Mouse (Mus musculus): ENCODE measurements around the gene Hes7.

The Hes7 gene

DNA sequence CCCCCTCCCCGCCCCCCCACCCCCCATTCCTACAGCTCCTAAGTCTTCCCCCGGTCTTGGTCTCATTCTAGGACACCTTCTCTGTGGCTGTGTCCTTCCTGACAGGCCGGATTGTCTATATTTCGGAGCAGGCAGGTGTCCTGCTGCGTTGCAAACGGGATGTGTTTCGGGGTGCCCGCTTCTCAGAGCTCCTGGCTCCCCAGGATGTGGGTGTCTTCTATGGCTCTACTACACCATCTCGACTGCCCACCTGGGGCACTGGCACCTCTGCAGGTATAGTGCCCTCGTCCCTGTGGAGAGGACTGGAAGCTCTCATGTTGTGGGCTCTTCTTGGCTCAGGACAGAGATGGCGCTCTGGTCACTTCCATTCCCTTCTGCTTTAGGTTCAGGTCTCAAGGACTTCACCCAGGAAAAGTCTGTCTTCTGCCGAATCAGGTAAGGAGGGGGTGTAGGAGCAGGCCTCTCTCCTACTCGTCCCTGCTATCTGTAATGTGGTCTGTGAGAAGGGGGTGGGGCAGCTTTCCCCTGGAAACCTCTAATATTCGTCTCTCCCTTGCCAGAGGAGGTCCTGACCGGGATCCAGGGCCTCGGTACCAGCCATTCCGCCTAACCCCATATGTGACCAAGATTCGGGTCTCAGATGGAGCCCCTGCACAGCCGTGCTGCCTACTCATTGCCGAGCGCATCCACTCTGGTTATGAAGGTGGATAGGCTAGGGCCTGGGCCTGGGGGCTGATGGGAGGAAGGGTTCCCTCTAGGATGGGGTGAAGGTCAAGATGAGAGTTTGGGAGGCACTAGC is 18.4 kb upstream of the Hes7 start:
- DNase-seq (ENCODE audit: extremely low spot score, low spot score), result no peak

DNA sequence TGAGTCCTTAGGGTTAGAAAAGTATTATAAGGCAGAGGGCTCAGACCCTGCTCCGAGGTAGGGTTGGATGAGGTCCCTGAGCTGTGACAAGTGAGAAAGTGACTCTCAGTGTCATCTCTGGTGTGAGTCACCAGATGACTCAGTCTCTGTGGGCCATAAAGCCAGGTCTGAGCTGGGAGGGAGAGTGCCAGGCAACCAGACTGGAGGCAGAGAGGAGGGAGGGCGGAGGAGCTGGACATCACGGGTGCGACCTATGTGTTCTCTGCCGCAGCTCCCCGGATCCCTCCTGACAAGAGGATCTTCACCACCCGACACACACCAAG is 17.8 kb upstream of the Hes7 start:
- no peak for DNase-seq (ENCODE audit: extremely low spot score, low spot score)

DNA sequence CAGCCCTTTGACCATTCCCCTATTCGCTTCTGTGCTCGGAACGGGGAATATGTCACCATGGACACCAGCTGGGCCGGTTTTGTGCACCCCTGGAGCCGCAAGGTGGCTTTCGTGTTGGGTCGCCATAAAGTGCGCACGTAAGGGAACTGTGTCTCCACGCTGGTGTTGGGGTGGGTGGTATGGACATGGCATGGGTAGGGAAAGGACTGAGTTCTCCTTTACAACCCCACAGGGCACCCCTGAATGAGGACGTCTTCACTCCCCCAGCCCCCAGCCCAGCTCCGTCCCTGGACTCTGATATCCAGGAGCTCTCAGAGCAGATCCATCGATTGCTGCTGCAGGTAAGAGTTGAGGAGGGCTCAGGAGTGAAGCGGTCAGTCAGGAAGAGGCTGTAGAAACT is 17.1 kb upstream of the Hes7 start:
- DNase-seq (ENCODE audit: extremely low spot score, low spot score), result no peak

DNA sequence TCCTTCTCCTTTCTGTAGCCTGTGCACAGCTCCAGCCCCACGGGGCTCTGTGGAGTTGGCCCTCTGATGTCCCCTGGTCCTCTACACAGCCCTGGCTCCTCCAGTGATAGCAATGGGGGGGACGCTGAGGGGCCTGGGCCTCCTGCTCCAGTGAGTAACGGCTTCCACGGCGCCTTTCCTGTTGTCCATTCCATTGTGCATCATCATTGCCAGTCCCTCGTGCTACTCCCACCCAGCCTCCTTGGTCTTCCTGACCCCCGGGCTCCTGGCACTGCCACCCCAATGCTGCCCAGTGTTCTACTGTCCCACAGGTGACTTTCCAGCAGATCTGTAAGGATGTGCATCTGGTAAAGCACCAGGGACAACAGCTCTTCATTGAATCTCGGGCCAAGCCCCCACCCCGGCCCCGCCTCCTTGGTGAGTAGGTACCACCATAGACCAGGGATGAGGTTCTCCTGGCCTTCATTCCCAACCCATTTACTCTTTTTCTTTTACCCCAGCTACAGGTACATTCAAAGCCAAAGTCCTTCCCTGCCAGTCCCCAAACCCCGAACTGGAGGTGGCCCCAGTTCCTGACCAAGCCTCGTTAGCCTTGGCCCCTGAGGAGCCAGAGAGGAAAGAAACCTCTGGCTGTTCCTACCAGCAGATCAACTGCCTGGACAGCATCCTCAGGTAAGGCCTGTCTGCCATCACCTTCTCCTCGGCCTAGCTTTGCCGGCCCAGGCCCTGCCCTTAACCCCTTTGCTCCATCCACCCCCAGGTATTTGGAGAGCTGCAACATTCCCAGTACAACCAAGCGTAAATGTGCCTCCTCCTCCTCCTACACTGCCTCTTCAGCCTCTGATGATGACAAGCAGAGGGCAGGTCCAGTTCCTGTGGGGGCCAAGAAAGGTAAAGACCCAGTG is 16.4 kb upstream of the Hes7 start:
- no peak for DNase-seq (ENCODE audit: extremely low spot score, low spot score)

DNA sequence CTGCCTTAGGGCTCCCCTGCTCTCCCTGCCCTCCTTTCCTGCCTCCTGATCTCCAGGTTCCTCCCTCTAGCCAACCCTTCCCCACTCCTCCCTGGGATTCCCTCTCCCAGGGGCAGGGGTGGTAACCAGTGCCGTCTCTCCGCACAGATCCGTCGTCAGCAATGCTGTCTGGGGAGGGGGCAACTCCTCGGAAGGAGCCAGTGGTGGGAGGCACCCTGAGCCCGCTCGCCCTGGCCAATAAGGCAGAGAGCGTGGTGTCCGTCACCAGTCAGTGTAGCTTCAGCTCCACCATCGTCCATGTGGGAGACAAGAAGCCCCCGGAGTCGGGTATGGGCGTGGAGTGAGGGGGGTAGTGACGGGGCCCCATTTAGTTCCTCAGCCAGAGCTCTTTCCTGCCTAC is 15.7 kb upstream of the Hes7 start:
- no peak for DNase-seq (ENCODE audit: extremely low spot score, low spot score)

DNA sequence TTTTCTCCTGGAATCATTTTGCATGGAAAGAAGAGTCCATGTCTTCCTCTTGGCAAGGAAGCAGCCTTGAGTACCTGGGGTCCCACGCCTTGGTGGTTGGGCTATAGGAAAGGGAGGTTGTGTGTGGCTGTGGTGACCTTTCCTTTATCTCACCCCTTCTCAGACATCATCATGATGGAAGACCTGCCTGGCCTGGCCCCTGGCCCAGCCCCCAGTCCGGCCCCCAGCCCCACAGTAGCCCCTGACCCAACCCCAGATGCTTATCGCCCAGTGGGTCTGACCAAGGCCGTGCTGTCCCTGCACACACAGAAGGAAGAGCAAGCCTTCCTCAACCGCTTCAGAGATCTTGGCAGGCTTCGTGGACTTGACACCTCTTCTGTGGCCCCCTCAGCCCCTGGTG is 15.0 kb upstream of the Hes7 start:
- no peak for DNase-seq (ENCODE audit: extremely low spot score, low spot score)

DNA sequence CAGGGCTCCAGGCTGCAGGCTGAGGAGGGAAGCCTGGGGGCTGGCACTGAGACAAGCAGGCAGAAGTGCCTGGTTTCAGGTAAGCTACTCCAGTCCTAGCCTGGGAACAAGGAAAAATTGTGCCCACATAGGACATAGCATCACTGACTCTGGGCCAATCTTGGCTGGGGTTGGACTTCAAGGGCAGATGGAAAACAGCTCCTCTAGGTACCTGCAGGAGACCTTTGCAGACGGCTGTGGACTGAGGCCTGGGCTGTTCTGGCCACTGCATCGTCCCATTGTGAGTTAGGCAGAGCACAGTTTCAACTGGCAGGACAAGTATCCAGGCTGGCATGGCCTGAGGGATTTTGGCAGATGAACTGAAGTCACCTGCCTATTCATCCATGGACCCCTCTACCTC is 14.4 kb upstream of the Hes7 start:
- no peak for DNase-seq (ENCODE audit: extremely low spot score, low spot score)

DNA sequence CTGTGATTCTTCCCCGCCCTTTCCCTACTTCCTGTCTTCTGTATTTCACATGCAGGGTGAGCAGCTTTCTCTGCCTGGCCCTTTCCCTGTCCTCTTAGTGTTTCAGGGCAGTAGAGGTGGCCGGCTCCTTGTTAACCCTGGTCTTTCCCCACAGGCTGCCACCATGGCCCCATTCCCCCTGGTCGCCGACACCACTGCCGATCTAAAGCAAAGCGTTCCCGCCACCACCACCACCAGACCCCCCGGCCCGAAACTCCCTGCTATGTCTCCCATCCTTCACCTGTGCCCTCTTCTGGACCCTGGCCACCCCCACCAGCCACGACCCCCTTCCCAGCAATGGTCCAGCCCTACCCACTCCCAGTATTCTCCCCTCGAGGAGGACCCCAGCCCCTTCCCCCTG is 13.9 kb upstream of the Hes7 start:
- no peak for DNase-seq (ENCODE audit: extremely low spot score, low spot score)

DNA sequence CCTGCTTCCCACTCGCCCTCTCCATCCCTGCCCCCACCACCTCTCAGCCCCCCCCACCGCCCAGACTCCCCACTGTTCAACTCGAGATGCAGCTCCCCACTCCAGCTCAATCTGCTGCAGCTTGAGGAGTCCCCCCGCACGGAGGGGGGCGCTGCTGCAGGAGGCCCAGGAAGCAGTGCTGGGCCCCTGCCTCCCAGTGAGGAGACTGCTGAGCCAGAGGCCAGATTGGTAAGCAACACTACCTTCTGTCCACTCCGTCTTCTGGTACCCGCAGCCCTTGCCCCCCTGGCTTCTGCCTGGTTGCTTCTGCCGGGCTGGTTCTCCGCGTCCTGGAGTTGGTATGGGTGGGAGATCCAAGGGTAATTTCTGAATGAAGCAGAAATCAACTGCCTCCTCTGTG is 13.4 kb upstream of the Hes7 start:
- no peak for DNase-seq (ENCODE audit: extremely low spot score, low spot score)

DNA sequence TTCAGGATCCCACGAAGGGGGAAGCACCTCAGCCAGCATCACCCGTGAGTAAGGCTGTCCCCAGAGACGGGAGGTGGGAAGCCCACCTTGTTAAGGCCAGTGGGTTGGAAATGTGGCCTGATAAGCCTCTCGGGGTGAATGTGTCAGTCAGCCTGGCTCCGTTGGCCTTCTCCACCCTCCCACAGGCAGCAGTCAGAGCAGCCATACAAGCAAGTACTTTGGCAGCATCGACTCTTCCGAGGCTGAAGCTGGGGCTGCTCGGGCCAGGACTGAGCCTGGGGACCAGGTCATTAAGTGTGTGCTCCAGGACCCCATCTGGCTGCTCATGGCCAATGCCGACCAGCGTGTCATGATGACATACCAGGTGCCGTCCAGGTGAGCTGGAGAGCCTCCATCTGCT is 12.5 kb upstream of the Hes7 start:
- no peak for DNase-seq (ENCODE audit: extremely low spot score, low spot score)

DNA sequence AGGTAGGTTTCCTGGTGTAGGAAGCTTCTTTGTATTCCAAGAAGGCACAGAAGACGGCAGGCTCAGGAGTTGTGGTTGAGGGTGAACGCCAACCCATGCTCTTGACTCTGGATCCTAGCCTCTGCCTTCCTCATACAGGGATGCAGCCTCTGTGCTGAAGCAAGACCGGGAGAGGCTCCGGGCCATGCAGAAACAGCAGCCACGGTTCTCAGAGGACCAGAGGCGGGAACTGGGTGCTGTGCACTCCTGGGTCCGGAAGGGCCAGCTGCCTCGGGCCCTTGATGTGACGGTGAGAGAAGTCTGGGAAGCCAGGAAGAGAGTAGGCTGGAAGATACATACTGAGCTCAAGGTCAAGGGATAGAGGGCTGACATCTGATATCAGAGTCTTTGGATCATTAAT is 12.0 kb upstream of the Hes7 start:
- no peak for DNase-seq (ENCODE audit: extremely low spot score, low spot score)

DNA sequence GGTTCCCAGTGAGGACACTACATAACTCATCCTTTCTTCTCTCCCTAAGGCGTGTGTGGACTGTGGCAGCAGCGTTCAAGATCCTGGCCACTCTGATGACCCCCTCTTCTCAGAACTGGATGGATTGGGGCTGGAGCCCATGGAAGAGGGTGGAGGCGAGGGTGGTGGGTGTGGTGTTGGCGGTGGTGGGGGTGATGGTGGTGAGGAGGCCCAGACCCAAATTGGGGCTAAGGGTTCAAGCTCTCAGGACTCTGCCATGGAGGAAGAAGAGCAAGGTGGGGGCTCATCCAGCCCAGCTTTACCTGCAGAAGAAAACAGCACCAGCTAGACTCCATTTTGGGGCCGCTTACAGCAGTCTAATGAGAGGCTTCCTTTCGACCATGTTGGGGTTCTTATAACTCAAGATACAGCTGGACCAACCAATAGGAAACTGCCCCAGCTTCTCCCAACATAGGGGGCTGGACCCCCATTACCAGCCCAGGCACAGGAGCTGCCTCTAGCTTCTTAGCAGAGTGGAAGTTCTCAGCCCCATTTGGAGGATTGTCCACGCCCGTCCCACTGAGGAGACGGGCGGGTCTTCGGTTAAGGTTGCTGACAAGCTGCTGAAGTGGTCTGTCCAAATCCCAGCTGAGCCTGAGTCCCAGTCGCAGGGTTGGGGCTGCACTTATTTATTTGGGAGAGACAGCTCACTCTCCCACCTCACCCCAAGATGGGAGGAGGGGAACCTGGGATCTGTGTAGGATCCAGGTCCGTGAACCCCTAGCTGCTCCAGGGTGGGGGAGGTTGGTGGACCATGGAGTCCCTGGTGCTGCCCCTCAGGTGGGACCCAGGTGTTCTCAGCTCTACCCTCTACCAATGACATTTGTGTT is 10.9 kb upstream of the Hes7 start:
- no peak for DNase-seq (ENCODE audit: extremely low spot score, low spot score)

DNA sequence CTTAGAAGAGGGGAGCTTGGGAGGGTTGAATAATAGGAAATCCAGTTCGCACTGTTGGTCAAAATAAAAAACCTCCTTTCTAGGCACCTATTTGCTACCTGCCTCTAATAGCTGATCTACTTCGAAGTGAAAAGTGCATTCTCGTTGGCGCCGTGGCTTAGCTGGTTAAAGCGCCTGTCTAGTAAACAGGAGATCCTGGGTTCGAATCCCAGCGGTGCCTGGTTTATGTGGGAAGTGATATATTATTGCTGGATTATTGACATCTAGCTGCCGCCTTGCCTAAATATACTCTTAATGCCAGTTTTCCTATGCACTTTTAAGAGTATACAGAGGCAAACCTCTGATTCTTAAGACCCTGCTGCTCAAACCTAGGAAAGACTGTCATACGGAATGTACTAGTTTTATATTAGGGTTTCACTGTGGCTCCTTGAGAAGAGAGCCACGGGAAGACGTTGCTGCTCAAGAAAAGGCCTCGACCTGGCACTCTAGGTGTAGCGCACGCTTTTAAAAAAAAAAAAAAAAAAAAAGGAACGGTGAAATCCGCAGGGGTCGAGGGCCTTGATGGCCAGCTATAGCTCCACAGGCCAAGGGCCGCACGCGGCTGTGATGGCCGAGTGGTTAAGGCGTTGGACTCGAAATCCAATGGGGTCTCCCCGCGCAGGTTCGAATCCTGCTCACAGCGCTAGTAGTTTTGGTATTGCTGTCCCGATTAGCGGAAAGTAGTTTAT is 9.7 kb upstream of the Hes7 start:
- peak; percentile 99 for DNase-seq (ENCODE audit: extremely low spot score, low spot score)

DNA sequence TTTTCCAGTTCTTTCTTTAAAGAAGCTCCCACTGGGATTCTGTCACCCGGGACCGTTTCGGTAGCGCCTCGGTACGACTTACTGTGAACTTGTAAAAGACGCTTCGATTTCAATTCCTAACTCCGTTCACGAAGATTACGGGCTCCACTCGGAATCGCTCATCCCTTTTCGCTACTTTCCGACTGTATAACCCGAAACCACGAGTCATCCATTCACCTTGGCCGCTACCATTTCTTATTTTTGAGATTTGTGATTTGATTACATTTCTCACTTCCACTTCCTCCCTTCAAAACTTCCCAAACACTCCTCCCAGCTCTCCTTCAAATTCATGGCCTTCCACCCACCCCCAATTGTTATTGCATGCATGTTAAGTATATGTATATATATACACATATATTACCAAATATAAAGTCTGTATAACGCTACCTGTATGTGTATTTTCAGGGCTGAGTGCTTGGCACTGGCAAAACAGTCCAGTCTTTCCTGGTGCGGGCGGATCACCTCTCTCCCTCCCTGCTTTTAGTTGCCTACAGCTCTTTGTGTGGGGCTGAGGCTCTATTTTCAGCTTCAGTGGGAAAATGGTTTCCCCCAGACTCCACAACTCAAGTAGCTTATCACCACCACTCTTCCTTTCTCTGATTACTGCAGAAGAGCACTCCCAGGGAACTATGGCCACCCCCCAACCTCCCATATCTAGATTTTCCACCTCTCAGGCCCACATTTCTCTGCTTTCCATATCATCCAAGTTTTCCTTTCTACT is 9.0 kb upstream of the Hes7 start:
- DNase-seq (ENCODE audit: extremely low spot score, low spot score), result peak; percentile 41

DNA sequence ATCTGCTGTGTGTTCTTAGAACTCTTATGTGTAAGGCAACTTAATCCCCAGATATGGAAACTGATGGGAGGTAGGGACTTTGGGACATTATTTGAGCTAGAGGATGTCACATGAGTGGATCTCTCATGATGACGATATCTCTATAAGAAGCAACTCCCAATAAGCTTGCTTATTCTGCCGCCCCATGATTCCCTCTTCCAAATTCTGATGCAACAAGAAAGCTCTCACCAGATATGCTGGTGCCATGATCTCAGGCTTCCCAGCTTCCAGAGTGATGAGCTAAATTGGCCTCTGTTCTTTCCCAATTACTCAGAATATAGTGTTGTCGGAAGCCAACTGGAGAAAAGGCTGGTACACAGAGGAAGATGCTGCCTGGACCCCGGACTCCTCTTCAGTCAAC is 8.3 kb upstream of the Hes7 start:
- no peak for DNase-seq (ENCODE audit: extremely low spot score, low spot score)

DNA sequence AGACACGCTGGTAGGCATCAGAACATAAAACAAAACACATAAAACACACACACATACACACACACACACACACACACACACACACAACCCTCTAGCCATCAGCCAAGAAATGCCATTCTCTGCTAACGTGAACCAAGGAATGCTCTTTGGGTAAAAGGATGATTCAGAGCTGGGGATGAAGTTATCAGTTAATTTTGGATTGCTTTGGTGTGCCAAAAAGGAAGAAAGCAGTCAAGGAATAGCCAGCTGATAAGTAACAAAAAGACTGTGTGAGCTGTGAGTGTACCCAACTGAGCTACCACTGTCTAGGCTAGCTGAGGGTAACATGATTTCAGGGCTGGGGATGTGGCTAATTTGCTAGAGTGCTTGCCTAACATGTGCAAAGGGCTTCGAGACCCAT is 6.2 kb upstream of the Hes7 start:
- no peak for DNase-seq (ENCODE audit: extremely low spot score, low spot score)

DNA sequence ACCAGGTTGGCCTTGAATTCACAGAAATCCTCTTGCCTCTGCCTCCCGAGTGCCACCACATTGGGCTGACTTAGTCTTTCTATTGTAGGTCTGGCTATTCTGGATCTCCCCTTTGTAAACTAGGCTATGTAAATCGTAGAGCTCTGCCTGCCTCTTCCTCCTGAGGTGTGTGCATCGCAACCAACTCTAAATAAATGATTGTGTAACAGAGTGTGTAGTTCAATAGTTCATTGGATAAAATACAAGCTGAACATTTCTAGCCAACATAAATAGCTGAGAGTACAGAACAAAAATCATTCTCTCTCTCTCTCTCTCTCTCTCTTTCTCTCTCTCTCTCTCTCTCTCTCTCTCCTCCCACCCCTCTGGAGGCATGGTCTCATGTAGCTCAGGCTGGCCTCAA is 5.6 kb upstream of the Hes7 start:
- DNase-seq (ENCODE audit: extremely low spot score, low spot score), result no peak

DNA sequence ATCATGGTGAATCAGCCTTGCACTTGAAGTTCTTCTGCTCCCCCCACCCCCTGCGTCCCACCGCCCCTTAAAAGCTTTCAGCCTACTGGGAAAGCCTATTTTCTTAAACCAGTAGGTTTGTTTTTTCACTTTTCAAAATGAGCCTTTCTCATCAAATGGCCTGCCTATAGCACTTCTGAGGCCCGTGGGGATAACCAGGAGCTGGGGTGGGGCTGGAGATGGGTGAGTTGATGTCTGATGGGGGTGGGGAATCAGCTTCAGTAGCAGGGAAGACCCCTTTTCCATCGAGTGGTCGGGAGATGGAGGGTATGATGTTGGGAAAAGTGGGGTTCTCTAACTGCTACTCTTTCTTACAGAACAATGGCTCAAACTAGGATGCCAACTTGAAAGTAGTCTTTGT is 3.4 kb upstream of the Hes7 start:
- DNase-seq (ENCODE audit: extremely low spot score, low spot score), result no peak

DNA sequence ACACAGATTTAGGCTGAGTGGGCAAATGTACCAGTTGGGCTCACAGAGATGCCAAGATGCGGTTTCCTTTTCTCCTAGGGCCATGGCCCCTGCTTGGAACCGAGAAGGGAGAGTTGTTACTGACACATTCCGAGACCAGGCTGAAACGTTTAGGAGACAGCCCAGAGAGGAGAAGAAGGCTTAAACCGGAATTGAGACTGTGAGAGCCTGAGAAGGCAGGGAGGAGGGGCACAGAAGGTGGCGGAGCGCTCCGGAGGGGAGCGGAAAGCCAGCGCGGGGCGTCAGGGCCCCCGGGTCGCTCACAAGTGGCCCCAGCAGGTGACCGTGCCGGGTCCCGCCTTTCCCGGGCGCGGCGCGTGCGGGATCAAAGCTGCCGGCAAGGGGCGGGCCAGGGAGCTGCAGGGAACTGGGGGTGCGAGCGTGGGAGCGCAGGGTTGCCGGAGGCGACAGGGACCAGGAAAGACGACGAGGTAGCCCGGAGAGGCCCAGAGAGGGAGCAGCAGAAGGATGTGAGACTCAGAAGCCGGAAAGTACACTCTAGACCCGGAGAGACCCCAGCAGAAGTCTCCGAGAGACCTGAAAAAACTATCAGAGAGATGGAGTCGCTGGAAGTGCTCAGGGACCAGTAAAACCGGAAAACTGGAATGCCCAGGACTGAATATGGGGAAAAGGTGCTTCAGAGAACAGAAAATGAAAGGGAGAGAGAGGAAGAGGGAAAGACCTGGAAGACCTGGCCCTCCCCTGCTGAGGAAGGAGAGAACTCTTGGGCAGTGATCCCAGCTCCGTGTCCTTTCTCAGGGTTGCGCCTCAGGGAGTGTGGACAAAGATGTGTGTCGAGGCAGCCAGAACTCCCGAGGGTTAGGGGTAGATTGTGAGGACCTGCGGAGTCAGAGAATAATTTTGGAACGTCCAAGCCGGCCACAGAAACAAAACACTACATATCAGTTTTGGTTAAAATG is 2.2 kb upstream of the Hes7 start:
- DNase-seq (ENCODE audit: extremely low spot score, low spot score), result peak; percentile 78
